Mouse (Mus musculus) thymus, postnatal 14 days (tissue): ENCODE results near the gene Ginm1.
A peak's percentile ranks its signal among the peaks of the same experiment; 100 is the strongest.

ENCODE experiments used
- DNase-seq: peaks from one replicate; pipeline ENCODE4 v3.0.0; 2021

Ginm1 gene

DNA sequence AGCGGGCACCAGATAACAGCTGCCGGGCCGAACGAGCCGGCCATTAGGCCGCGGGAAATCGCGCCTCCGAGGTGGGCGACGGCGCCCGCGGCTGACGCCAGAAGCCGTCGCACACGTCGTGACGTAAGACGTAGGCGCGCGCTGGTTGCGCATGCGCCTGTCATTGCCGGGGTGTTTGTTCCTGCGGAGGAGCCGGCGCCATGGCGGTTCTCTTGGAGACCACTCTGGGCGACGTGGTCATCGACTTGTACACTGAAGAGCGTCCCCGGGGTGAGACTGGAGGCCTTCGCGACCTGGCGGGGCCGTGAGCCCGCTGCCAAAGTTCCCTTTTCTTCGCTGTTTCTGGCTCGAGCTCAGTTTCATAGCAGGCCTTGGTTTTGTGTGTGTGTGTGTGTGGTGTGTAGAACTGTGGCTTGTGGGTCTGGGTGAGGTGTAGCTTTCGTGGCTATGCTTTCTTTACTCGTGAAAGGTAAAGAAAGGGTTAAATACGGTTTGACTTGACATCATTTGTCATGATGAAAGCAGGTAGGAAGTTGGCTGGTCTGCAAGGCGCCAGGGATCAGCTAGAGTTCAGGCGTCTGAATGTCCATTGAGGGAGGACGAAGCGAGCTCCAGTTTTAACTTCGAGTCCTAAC lies at the start of gene Ginm1, which contains the start of gene Ppil4:
Gene Ginm1 (minus strand): TSS at position 74 of the 635 bp plus-strand sequence.
Gene Ppil4 (plus strand): TSS at position 141 of the 635 bp plus-strand sequence.
- DNase-seq = peak; percentile 90

DNA sequence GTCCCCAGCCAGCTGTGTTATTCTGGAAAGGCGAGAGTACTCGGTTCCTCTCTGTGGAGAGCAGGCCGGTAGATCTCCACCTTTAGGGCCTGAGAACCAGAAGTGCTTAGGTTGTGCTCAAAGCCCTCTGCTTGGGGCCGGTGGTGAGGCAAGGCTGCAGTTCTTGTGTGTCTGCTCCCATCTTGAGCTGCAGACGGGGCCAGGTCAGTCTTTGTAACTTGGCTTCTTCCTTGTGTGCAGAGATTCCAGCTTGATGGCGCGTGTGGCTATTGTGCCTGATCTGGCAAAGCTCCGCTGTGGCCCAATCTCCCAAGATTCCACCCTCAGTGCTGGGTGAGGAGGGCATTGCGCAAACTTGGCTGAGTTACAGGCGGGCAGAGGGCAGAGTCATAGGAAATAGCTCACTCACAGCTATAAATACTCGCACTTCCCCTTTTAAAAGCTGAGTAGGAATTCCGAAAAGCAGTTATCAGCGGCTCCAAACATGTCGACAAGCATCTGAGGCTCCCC lies 49.0 kb upstream of the Ginm1 start:
- DNase-seq = no peak

DNA sequence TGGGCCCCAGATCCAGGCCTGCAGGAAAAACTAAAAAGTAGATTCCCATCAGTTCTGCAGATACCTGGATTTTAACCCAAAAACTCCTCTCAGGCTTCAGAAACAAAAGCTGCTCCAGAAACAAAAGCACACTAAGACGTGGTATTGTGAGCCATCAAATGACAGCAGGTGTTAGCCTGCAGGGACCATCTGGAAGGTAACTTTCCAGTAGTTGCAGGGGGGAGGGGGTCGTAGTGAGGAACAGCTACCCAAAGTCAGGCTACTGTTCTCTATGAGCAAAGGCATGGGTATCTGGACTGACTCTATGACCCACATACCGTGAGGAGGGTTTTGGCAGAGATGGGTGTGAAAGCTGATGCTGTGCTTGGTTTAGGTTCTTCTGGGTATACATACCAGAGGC lies 48.2 kb upstream of the Ginm1 start:
- peak; percentile 59 for DNase-seq

DNA sequence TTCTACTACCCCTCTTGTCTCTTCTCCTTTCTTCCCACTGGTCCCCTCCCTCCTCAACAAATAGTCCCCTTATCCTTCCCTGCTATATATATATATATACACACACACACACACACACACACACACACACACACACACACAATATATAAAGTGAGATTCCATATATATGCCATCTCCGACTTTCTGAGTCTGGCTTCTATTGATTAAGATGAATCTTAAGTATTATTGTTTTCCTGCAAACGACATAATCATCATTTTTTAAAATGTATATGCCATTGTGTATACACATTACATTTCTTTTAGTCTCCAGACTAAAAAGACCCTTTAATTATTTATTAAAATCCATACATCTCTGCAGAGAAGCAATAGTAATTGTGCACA lies 47.7 kb upstream of the Ginm1 start:
- no peak for DNase-seq

DNA sequence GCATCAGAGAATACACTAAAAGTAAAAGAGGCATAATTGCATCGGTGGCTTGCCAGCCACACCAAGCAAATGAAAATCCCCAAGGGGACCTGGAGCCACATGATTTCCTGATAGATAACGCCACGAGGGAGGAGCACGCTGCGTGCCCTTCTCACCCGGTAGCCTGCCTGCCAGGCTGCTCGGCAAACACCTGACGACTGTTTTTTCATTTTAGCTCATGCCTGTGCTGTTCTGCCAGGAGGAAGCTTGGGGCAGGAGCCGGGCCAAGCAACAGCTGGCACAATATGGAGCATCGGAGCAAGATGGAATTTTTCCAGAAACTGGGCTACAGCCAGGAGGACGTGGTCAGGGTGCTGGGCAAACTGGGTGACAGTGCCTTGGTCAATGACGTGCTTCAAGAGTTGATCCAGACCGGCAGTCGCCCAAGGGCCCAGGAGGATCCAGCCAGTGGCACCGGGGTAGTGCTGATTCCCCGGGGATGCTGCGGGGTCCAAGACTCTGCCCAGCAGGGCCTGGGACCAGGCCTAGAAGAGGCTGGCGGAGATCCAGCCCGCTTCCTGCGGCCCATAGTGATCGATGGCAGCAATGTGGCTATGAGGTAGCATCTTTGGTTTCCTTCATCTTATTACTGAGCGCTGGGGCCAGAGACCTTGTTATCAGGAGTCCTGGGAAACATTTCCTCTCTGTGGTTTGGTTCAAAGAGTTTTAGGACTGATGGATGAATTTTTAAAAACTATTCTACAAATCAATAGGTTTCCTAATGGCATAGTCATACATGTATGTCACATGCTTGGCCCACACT lies 47.1 kb upstream of the Ginm1 start:
- DNase-seq = peak; percentile 50

DNA sequence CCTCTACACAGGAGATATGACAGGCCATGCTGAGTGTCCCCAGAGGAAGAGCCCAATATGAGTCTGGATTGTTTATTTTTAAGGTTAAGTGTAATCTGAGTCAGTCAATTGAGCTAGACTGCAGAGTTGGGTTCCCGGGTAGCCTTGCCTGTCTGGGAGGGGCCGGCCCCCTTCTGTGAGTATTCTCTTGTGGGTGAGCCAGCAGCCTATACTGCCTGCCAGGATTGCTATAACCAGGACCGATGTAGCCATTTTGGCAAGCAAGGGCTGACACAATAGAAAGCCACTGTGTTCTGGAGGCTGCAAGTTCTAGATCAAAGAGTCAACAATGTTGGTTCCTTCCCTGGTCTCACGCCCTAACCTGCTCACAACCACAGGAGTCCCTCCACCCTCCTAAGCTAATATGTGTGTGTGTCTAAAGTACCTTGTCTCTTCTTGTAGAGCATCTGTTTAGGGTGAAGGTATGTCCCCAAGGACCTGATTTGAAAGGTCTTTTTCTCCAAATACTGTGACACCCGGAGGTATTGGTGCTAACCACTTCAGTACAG lies 46.3 kb upstream of the Ginm1 start:
- DNase-seq = no peak

DNA sequence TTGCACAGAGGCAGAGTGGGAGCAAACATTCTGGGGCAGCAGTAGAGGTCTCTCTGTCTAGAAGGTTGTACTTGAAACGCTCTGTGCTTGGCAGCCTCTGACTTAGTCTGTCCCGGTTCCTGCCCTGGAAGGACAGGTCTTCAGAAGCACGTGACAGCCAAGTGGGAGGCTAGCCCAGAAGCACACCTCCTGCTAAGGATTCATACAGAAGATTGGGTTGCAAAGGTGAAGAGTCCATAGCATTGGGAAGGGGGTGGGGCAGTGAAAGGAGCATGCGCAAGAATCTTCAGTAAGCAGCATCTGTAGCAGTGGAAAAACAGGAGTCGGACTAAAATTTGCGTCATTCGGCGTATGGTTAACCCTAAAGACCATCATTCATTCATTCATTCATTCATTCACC lies 45.4 kb upstream of the Ginm1 start:
- DNase-seq = no peak

DNA sequence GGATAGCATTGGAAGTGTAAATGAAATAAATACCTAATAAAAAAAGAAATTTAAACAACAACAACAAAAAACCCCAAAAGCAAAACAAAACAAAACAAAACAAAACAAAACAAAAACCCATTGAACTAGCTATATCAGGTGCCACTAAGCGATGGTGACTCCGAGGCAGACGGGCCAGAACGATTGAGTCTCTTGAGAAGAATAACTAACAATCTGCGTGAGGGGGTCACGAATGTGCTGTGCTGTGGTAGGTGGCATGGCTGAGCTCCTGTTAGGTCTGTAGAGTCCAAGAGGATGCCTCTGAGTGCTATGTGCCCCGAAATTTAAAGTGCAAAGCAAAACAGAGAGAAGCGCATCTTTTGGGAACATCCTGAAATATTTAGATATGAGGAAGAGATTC lies 44.8 kb upstream of the Ginm1 start:
- DNase-seq = no peak

DNA sequence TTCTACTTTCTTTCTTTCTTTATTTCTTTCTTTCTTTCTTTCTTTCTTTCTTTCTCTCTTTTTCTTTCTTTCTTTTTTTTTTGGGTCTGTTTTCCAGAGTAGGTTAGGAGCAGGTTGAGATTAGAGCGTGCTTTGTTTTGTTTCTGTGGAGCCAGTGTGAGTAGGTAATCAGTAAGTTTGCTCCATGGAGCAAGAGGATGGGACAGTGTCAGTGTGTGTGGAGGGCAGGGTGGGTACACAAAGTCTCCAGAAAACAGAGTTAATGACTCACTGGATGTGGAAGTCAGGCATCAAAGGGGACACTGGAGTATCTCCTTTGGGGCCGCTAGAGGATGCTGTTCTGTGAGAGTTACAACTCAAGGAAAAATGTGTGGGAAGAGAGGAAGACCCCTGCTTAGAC lies 44.3 kb upstream of the Ginm1 start:
- no peak for DNase-seq

DNA sequence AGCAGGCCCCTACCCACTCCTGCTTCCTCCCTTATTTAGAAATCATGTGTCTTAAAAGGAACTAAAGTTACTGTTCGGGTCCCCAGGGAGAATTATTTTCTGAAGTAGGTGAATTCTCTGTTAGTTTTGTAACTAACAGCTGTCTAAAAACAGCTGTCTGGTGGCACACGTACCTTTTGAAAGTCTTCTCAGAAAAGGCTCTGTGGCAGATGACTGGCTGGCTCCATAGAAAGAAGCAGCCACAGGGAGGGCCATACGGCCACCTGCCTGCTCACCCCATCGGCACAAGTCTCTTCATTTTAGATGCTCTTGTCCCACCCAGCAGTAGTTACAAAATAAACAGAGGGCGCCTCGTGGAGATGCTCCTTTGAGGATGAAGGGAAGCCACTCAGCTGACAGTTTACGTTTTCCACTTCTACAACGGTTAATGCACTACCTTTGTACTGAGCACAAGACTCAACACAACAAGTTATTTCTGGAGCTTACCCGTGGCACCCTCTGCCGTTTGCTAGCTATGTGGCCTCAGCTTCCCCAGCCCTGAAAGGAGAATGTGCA lies 42.1 kb upstream of the Ginm1 start:
- peak; percentile 59 for DNase-seq

DNA sequence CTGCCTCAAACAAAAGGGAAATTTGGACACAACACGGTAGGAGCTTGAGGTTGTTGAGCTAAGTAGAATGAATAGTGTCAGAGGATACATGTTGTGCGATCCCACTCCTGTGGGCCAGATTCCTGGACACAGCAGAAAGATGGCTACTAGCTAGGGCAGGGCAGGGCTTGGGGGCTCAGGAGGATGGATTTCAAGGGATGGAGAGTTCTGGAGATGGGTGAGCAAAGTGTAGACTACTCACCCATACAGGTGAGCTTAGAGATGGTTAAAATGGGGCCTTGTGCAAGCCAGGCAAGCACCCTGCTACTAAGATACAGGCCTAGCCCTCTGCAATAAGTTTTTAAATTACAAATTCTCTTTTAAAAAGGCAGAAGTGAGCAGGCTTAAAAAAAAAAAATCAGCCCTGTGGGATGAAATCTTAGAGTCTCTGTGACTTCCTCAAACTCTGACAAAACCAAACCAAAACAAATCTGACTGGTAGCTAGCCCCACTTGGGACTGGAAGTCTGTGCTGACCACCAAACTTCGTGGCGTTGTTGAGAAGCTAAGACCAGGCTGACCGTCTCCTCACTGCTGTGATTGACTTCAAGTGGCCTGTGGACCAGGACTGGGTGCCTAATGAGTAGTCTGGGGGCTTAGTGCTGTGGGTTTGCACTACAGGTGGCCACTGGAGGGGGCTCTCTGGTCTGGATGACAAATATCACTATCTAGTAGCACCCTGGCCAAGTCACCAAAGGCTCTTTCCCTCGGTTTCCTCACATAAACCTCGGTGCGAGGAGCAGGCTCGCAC lies 40.9 kb upstream of the Ginm1 start:
- peak; percentile 41 for DNase-seq

DNA sequence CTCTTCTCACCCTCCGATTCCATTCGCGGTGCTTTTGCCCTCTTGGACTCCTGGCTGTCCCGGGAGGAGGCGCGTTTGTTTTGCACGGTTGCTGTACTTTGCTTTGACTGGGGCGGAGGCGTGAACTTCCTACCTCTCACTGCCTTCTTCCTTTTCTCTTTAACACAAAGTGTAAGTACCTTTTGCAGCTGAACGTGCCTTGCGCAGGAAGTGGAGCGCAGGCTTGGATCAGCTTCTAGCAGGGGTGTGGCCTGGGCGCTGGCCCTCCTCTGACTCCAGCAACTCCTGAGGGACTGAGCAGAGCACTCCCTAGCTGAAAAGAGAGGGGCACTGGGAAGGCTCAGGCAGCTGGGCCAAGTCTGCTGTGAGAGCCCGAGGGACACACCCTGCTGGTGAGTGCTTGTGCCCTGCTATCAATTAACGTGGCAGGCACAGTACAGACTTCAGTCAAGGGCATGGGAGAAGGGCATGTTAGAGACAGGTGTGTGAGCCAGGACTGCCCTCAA lies 39.6 kb upstream of the Ginm1 start, which contains the start of gene Zc3h12d:
Gene Zc3h12d (plus strand): TSS at position 300 of the 506 bp plus-strand sequence.
- DNase-seq = peak; percentile 82

DNA sequence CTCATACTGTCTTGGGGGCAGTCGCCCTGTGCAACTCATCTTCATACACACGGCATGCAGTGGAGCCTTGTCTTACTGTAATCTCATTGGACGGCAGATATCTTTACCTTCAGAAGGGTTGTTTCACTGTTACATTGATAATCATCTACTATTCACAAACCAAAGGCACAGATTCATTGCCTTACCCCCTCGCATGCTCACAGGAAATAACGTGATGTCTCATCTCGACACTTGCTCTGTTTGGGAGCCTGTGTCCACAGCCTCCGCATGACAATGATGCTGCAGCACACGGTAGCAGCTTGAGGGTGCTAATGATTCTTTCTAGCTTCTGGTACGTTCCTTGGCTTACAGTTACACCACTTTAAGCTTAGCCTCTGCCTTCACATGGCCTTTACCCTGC lies 33.5 kb upstream of the Ginm1 start:
- no peak for DNase-seq

DNA sequence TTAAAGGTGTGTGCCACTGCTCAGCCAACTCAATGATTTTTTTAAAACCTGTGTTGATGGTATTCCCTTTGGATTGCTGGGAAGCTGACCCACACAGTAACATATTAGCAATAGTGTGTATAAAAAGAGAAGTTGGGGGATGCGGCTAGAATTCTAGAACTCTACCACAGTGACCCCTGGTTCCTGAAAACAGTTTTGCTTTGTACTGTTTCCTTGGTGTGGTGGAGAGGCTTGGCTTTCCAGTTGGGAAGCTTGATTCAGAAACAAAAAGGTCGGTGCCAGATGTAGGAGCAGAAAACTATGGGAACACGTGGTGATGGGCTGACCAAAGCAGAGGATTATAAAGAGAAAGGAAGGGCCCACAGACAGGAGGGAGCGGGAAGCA lies 32.6 kb upstream of the Ginm1 start:
- DNase-seq = no peak

DNA sequence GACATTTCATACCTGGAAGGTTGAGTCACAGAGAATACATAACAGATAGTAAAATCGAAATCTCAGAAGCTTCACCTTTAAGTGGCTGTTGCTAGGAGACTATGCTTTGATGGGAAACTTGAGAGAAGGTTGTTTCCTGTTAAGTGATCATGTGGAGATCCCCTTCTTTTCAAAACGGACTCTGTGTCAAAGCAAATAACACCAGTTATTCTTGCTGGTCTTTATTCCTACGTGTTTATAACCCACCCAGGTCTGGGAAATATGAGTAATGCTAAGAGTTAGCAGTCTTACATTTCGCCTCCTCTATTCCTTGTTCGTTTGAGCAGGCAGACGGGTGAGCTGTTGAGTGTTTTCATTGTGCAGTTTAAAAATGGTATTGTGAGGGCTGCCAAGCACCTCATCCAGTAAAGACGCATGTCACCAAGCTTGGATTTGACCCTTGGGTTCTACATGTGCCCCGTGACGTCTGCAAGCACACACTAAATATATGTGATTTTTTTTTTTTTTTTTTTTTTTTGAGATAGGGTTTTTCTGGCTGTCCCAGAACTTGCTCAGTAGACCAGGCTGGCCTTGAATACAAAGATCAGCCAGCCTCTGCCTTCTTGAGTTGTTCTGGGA lies 32.1 kb upstream of the Ginm1 start:
- no peak for DNase-seq

DNA sequence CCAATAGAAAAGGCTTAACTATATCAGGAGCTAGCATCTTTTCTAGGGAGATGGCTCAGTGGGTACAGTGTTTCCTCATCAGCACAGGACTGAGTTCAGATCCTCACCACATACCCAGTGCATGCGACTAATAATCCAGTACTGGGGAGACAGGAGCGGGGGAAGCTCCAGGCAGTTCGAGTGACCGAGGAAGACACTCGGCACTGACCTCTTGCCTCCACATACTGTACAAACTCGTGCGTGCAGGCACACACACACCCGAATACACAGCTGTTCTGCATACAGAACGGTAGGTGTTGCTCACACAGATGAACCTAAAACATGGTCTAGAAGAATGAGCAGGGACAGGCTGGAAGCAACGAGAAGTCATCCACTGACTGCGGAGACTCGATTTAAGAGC lies 29.4 kb upstream of the Ginm1 start:
- DNase-seq = no peak

DNA sequence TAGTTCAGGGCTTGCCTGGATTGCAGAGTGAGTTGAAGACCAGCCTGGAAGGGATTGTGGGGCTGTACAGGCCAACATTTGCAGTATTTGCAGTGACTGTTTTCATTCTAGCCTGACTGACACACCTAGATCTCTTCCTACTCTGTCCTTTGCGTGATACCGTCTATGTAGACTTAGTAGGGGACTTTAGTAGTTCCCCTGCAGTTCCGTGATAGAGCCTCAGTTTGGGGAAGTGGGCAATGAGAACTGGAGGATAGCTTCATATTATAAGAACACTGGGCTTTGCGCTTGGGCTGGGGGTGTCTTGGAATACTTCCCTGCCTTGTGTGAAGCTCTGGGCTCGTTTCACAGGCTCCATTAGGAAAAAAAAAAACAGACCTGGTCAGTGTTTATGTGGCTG lies 27.5 kb upstream of the Ginm1 start:
- no peak for DNase-seq

DNA sequence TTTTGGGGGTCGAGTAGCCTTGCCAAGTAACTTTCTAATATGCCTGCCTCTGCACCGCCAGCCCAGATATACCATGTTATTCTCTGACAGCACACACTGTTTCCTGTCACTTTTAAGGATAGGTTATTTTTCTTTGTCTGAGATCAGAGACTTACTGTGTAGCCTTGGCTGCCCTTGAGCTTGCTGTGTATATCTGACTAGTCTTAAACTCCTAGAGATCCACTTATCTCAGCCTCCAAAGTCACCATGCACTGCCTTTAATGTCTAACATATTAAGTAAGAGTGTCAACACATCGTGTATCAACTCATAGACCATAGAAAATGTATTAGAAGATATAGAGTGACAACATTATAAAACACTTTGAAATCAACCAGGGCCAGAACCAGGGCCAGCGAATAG lies 27.0 kb upstream of the Ginm1 start:
- DNase-seq = no peak

DNA sequence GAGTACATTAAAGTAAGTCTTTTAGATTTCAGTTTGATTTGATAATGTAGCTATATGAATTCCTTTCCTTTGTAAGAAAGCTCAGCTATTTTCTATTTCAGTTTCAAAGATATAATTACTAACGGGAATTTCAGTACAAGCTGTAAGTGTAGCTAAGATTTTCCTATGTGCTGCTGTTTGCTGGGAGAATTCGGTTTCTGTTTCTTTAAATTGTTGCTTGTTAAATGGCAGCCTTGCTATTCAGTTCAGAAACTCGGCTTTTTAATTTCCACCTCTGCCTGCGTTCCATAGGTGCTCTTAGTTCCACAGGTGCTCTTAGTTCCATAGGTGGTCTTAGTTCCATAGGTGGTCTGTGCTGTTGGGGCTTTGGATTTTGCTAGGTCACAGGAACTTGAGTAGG lies 26.5 kb upstream of the Ginm1 start:
- DNase-seq = no peak

DNA sequence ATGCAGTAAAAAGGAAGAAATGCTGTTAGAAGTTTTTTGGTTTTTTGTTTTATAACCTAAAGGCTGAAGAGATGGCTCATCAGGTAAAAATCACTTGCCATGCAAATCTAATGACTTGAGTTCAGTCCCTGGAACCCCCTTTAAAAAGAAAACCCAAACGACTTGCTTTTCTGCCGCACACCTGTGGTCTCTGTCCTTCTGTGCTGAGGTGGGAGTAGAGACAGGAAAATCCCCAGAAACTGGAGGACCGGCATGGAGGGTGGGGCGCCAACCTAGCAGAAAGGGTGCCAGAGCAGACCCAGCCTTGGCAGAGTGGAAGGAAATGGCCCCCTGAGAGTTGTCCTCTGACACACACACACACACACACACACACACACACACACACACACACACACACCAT lies 26.1 kb upstream of the Ginm1 start:
- no peak for DNase-seq

DNA sequence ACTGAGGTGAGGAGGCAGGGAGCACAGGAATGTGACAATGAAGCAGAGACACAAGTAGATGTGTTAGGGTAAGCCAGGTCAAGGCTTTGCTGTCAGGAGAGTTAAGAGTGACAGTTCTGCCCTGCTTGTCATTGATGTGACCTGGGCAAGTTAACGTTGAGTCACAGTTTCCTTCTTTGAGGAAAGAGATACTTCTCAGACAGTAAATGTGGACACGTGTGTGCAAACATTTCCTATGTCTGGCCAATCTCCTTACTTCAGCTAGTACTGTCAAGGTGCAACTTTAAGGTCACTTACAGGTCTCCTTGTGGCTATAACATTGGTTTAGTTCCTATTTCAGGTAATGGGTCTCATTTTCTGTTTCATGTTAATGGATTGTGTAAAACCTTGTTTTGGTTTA lies 23.9 kb upstream of the Ginm1 start:
- DNase-seq = no peak

DNA sequence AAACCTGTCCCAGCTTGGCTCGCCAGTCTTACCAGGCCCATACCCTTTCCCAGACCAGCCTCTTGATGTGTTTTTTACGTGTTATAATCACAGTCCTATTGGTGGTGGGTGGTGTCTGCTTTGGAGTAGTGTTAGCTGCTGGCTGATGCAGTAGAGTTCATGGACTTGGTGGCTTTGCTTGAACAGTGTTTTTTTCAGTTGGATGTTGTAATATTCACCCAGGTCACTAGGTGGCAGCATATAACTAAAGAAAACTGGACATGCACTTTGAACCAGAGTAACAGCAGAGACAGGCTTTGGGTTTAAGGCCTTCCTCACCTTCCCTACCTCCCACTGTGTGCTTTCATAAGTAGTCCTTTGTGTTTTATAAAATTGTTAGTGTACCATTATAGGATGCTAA lies 17.3 kb upstream of the Ginm1 start:
- peak; percentile 66 for DNase-seq
